Mouse (Mus musculus): ENCODE data around the gene Tnfsf8. TPM values are rescaled to one million over a fixed set of nuclear protein-coding genes. Genes with fewer than 3 reads are reported as not detected.

Gene Tnfsf8
- polyA plus RNA-seq, 1 experiment from 2014 or later, result not detected

GRCm38 (mm10) chr4:63870678-63871077, 9.5 kb upstream of the Tnfsf8 start:
- Histone ChIP-seq H3K27me3 (ENCODE audit: control insufficient read depth, insufficient read depth, low read length) (no peaks in the 10 kb centered on the region), H3K4me2 (ENCODE audit: low read depth, low read length) (no peak overlapping the region), H3K4me1 (ENCODE audit: control insufficient read depth, insufficient read depth, low read length) (no peaks in the 10 kb centered on the region), H3K9me3 (replicated peaks; ENCODE audit: control insufficient read depth, low read length) (no peaks in the 10 kb centered on the region), H3K4me3 (replicated peaks; ENCODE audit: low read length) (no peak overlapping the region), H3K9ac (ENCODE audit: low read length) (no peak overlapping the region), H3K27ac (ENCODE audit: low read length) (no peak overlapping the region), H3K36me3 (ENCODE audit: control insufficient read depth, insufficient read depth, low read length) (no peaks in the 10 kb centered on the region)
- ATAC-seq (ENCODE audit: insufficient read depth, low FRiP score), result no peak
- WGBS, result 90% methylated on average over 1 of the region's 1 CpGs

GRCm38 (mm10) chr4:63868770-63869169, 7.6 kb upstream of the Tnfsf8 start:
- no peak for ATAC-seq (ENCODE audit: insufficient read depth, low FRiP score)
- no peak overlapping the region for H3K9ac ChIP-seq (ENCODE audit: low read length)
- no peak overlapping the region for H3K4me2 ChIP-seq (ENCODE audit: low read depth, low read length)
- no peaks in the 10 kb centered on the region for H3K4me1 ChIP-seq (ENCODE audit: control insufficient read depth, insufficient read depth, low read length)
- H3K36me3 ChIP-seq (ENCODE audit: control insufficient read depth, insufficient read depth, low read length), result no peaks in the 10 kb centered on the region
- H3K9me3 ChIP-seq (replicated peaks; ENCODE audit: control insufficient read depth, low read length), result no peaks in the 10 kb centered on the region
- no peak overlapping the region for H3K27ac ChIP-seq (ENCODE audit: low read length)
- no peaks in the 10 kb centered on the region for H3K27me3 ChIP-seq (ENCODE audit: control insufficient read depth, insufficient read depth, low read length)
- WGBS, result 61% methylated on average over 2 of the region's 2 CpGs
- H3K4me3 ChIP-seq (replicated peaks; ENCODE audit: low read length), result no peak overlapping the region

GRCm38 (mm10) chr4:63862953-63863352, 1.8 kb upstream of the Tnfsf8 start:
- H3K4me1 ChIP-seq (ENCODE audit: control insufficient read depth, insufficient read depth, low read length), result peaks cover 9% of the 10 kb centered on the region; the same call in 1 of the 2 replicates
- H3K9me3 ChIP-seq (replicated peaks; ENCODE audit: control insufficient read depth, low read length), result no peaks in the 10 kb centered on the region
- no peaks in the 10 kb centered on the region for H3K36me3 ChIP-seq (ENCODE audit: control insufficient read depth, insufficient read depth, low read length)
- H3K4me3 ChIP-seq (replicated peaks; ENCODE audit: low read length), result no peak overlapping the region
- H3K27me3 ChIP-seq (ENCODE audit: control insufficient read depth, insufficient read depth, low read length), result no peaks in the 10 kb centered on the region
- H3K9ac ChIP-seq (ENCODE audit: low read length), result no peak overlapping the region
- no peak overlapping the region for H3K4me2 ChIP-seq (ENCODE audit: low read depth, low read length)
- WGBS, result 52% methylated on average over 3 of the region's 3 CpGs
- H3K27ac ChIP-seq (ENCODE audit: low read length), result no peak overlapping the region
- no peak for ATAC-seq (ENCODE audit: insufficient read depth, low FRiP score)

GRCm38 (mm10) chr4:63862092-63862697, 1.0 kb upstream of the Tnfsf8 start:
- Histone ChIP-seq H3K4me1 (ENCODE audit: control insufficient read depth, insufficient read depth, low read length) (peaks cover 9% of the 10 kb centered on the region; the same call in 1 of the 2 replicates), H3K4me2 (ENCODE audit: low read depth, low read length) (no peak overlapping the region), H3K36me3 (ENCODE audit: control insufficient read depth, insufficient read depth, low read length) (no peaks in the 10 kb centered on the region), H3K27ac (ENCODE audit: low read length) (no peak overlapping the region), H3K4me3 (replicated peaks; ENCODE audit: low read length) (no peak overlapping the region), H3K9ac (ENCODE audit: low read length) (no peak overlapping the region), H3K9me3 (replicated peaks; ENCODE audit: control insufficient read depth, low read length) (no peaks in the 10 kb centered on the region), H3K27me3 (ENCODE audit: control insufficient read depth, insufficient read depth, low read length) (no peaks in the 10 kb centered on the region)
- no peak for ATAC-seq (ENCODE audit: insufficient read depth, low FRiP score)
- WGBS, result 42% methylated on average over 4 of the region's 4 CpGs

GRCm38 (mm10) chr4:63860236-63860635, 911 bp downstream of the Tnfsf8 start:
- Histone ChIP-seq H3K4me2 (ENCODE audit: low read depth, low read length) (no peak overlapping the region), H3K27ac (ENCODE audit: low read length) (no peak overlapping the region), H3K9ac (ENCODE audit: low read length) (no peak overlapping the region), H3K36me3 (ENCODE audit: control insufficient read depth, insufficient read depth, low read length) (no peaks in the 10 kb centered on the region), H3K9me3 (replicated peaks; ENCODE audit: control insufficient read depth, low read length) (no peaks in the 10 kb centered on the region), H3K4me1 (ENCODE audit: control insufficient read depth, insufficient read depth, low read length) (peaks cover 9% of the 10 kb centered on the region; the same call in 1 of the 2 replicates), H3K4me3 (replicated peaks; ENCODE audit: low read length) (no peak overlapping the region), H3K27me3 (ENCODE audit: control insufficient read depth, insufficient read depth, low read length) (no peaks in the 10 kb centered on the region)
- ATAC-seq (ENCODE audit: insufficient read depth, low FRiP score), result no peak
- 86% methylated on average over 5 of the region's 5 CpGs for WGBS

GRCm38 (mm10) chr4:63859785-63860203, 1.4 kb downstream of the Tnfsf8 start:
- no peaks in the 10 kb centered on the region for H3K27me3 ChIP-seq (ENCODE audit: control insufficient read depth, insufficient read depth, low read length)
- peaks cover 9% of the 10 kb centered on the region; the same call in 1 of the 2 replicates for H3K4me1 ChIP-seq (ENCODE audit: control insufficient read depth, insufficient read depth, low read length)
- no peak overlapping the region for H3K4me3 ChIP-seq (replicated peaks; ENCODE audit: low read length)
- ATAC-seq (ENCODE audit: insufficient read depth, low FRiP score), result no peak
- no peaks in the 10 kb centered on the region for H3K36me3 ChIP-seq (ENCODE audit: control insufficient read depth, insufficient read depth, low read length)
- no peak overlapping the region for H3K9ac ChIP-seq (ENCODE audit: low read length)
- H3K27ac ChIP-seq (ENCODE audit: low read length), result no peak overlapping the region
- WGBS, result 67% methylated on average over 4 of the region's 4 CpGs
- no peaks in the 10 kb centered on the region for H3K9me3 ChIP-seq (replicated peaks; ENCODE audit: control insufficient read depth, low read length)
- H3K4me2 ChIP-seq (ENCODE audit: low read depth, low read length), result no peak overlapping the region

- H3K27me3 ChIP-seq (ENCODE audit: control insufficient read depth, insufficient read depth, low read length), result no peaks in the 10 kb centered on the region
- no peak for ATAC-seq (ENCODE audit: insufficient read depth, low FRiP score)
- H3K4me2 ChIP-seq (ENCODE audit: low read depth, low read length), result no peak overlapping the region
- H3K9me3 ChIP-seq (replicated peaks; ENCODE audit: control insufficient read depth, low read length), result no peaks in the 10 kb centered on the region
- H3K36me3 ChIP-seq (ENCODE audit: control insufficient read depth, insufficient read depth, low read length), result no peaks in the 10 kb centered on the region
- 88% methylated on average over 7 of the region's 7 CpGs for WGBS
- peaks cover 9% of the 10 kb centered on the region; the same call in 1 of the 2 replicates for H3K4me1 ChIP-seq (ENCODE audit: control insufficient read depth, insufficient read depth, low read length)
- no peak overlapping the region for H3K4me3 ChIP-seq (replicated peaks; ENCODE audit: low read length)
- no peak overlapping the region for H3K9ac ChIP-seq (ENCODE audit: low read length)
- H3K27ac ChIP-seq (ENCODE audit: low read length), result no peak overlapping the region
Measured at GRCm38 (mm10) chr4:63858646-63859224, 2.4 kb downstream of the Tnfsf8 start.

GRCm38 (mm10) chr4:63856764-63857163, 4.4 kb downstream of the Tnfsf8 start:
- no peak for ATAC-seq (ENCODE audit: insufficient read depth, low FRiP score)
- no peaks in the 10 kb centered on the region for H3K9me3 ChIP-seq (replicated peaks; ENCODE audit: control insufficient read depth, low read length)
- no peak overlapping the region for H3K27ac ChIP-seq (ENCODE audit: low read length)
- no peaks in the 10 kb centered on the region for H3K4me1 ChIP-seq (ENCODE audit: control insufficient read depth, insufficient read depth, low read length)
- no peaks in the 10 kb centered on the region for H3K36me3 ChIP-seq (ENCODE audit: control insufficient read depth, insufficient read depth, low read length)
- H3K9ac ChIP-seq (ENCODE audit: low read length), result no peak overlapping the region
- H3K4me3 ChIP-seq (replicated peaks; ENCODE audit: low read length), result no peak overlapping the region
- H3K27me3 ChIP-seq (ENCODE audit: control insufficient read depth, insufficient read depth, low read length), result no peaks in the 10 kb centered on the region
- WGBS, result 85% methylated on average over 6 of the region's 6 CpGs
- H3K4me2 ChIP-seq (ENCODE audit: low read depth, low read length), result no peak overlapping the region

GRCm38 (mm10) chr4:63853782-63854386, 7.3 kb downstream of the Tnfsf8 start:
- H3K4me3 ChIP-seq (replicated peaks; ENCODE audit: low read length), result no peak overlapping the region
- no peak overlapping the region for H3K27ac ChIP-seq (ENCODE audit: low read length)
- no peak overlapping the region for H3K4me2 ChIP-seq (ENCODE audit: low read depth, low read length)
- no peaks in the 10 kb centered on the region for H3K27me3 ChIP-seq (ENCODE audit: control insufficient read depth, insufficient read depth, low read length)
- no peaks in the 10 kb centered on the region for H3K36me3 ChIP-seq (ENCODE audit: control insufficient read depth, insufficient read depth, low read length)
- no peaks in the 10 kb centered on the region for H3K4me1 ChIP-seq (ENCODE audit: control insufficient read depth, insufficient read depth, low read length)
- ATAC-seq (ENCODE audit: insufficient read depth, low FRiP score), result no peak
- WGBS, result 67% methylated on average over 1 of the region's 1 CpGs
- H3K9me3 ChIP-seq (replicated peaks; ENCODE audit: control insufficient read depth, low read length), result no peaks in the 10 kb centered on the region
- no peak overlapping the region for H3K9ac ChIP-seq (ENCODE audit: low read length)

All from stomach, embryonic 16.5 days (tissue).